Mouse (Mus musculus): ENCODE measurements around the gene Fam172a. TPM values are rescaled to one million over a fixed set of nuclear protein-coding genes. Genes with fewer than 3 reads are reported as not detected.

Gene Fam172a
- polyA plus RNA-seq, 1 experiment from 2014 or later = 7.7 TPM

DNA sequence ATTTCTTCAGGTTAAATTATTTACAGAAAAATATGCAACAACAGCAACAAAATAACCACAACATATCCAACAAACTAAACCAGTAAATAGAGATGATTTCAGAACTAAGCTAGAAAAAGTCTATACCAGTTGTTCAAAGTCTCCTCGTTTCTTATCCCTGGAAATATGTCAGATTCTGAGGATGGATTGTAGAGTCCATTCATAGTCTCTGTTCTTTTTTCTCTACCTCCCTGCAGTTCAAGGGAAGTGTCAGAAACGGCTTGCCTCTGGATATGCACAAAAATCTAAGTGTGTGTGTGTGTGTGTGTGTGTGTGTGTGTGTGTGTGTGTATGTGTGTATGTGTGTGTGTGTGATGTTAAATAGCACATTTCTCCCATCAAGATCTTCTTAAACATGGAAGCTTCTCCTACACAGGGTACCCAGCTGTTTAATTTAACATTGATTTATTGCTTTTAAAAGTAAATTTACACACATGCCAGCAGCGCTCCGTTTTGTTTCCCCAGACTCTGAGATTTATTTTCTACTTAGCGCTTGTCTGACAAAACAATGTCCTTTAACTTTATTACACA, 475.6 kb downstream of the Fam172a start:
- ATAC-seq (ENCODE audit: low read depth) = no peak
- Histone ChIP-seq H3K4me3 (ENCODE audit: low read depth, low read length) (no peak overlapping the region), H3K36me3 (ENCODE audit: control insufficient read depth, insufficient read depth) (no peaks in the 10 kb centered on the region), H3K27ac (ENCODE audit: low read length) (no peak overlapping the region), H3K4me1 (ENCODE audit: control insufficient read depth, low read depth, low read length) (no peaks in the 10 kb centered on the region), H3K27me3 (ENCODE audit: control insufficient read depth, insufficient read depth, low read depth, low read length) (peaks cover 67% of the 10 kb centered on the region), H3K9ac (ENCODE audit: low read depth, low read length) (no peak overlapping the region), H3K9me3 (replicated peaks; ENCODE audit: control insufficient read depth, low read length) (no peaks in the 10 kb centered on the region), H3K4me2 (ENCODE audit: low read depth, low read length) (no peak overlapping the region)
- WGBS (ENCODE audit: insufficient replicate concordance) = 8% methylated on average over 5 of the region's 5 CpGs

DNA sequence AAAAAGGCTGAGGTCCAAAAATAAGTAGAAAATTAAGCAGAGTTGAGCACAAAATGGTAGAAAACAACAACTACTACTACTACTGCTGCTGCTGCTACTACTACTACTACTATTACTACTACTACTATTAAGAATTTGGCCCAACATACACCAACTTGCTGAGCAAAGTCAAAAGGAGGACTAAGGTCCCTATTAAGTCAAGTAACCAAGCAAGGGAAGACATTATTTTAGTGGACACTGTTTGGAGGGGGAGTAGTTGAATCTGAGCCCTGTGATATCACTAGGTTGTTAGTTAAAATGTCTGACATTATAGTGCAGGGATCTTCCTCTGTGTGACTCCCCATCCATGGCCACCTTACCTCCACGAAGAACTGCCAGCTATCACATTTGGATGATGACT, 476.2 kb downstream of the Fam172a start:
- Histone ChIP-seq H3K4me3 (ENCODE audit: low read depth, low read length) (no peak overlapping the region), H3K9me3 (replicated peaks; ENCODE audit: control insufficient read depth, low read length) (no peaks in the 10 kb centered on the region), H3K4me1 (ENCODE audit: control insufficient read depth, low read depth, low read length) (no peaks in the 10 kb centered on the region), H3K4me2 (ENCODE audit: low read depth, low read length) (no peak overlapping the region), H3K9ac (ENCODE audit: low read depth, low read length) (no peak overlapping the region), H3K27ac (ENCODE audit: low read length) (no peak overlapping the region), H3K36me3 (ENCODE audit: control insufficient read depth, insufficient read depth) (no peaks in the 10 kb centered on the region), H3K27me3 (ENCODE audit: control insufficient read depth, insufficient read depth, low read depth, low read length) (peaks cover 68% of the 10 kb centered on the region)
- WGBS (ENCODE audit: insufficient replicate concordance) = 0% methylated on average over 1 of the region's 1 CpGs
- ATAC-seq (ENCODE audit: low read depth) = no peak

DNA sequence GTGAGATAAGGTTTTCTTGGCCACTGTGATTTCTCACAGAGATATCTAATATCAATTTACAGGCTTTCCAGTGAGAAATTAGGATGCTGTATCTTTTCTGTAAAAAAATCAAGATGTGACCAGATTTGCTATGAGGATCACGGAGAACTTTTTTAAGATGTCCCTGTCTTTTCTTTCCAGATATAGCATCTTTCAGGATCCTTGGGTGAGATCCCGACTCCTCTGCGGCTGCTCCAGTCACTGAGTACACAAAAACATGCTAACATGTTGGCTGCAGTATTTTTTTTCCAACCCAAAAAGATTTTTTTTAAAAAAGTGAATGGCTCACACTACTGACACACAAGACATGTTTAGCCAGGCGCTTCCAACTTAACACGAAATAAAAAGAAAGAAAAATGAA, 476.9 kb downstream of the Fam172a start:
- WGBS (ENCODE audit: insufficient replicate concordance) = 6% methylated on average over 5 of the region's 5 CpGs
- no peak overlapping the region for H3K9ac ChIP-seq (ENCODE audit: low read depth, low read length)
- no peak for ATAC-seq (ENCODE audit: low read depth)
- no peaks in the 10 kb centered on the region for H3K9me3 ChIP-seq (replicated peaks; ENCODE audit: control insufficient read depth, low read length)
- peaks cover 72% of the 10 kb centered on the region for H3K27me3 ChIP-seq (ENCODE audit: control insufficient read depth, insufficient read depth, low read depth, low read length)
- no peak overlapping the region for H3K4me3 ChIP-seq (ENCODE audit: low read depth, low read length)
- H3K36me3 ChIP-seq (ENCODE audit: control insufficient read depth, insufficient read depth) = no peaks in the 10 kb centered on the region
- H3K4me2 ChIP-seq (ENCODE audit: low read depth, low read length) = no peak overlapping the region
- H3K4me1 ChIP-seq (ENCODE audit: control insufficient read depth, low read depth, low read length) = no peaks in the 10 kb centered on the region
- H3K27ac ChIP-seq (ENCODE audit: low read length) = no peak overlapping the region

- WGBS (ENCODE audit: insufficient replicate concordance) = 4% methylated on average over 38 of the region's 38 CpGs
- no peak for ATAC-seq (ENCODE audit: low read depth)
- no peaks in the 10 kb centered on the region for H3K9me3 ChIP-seq (replicated peaks; ENCODE audit: control insufficient read depth, low read length)
Measured at GRCm38 (mm10) chr13:78179312-78180097, 477.7 kb downstream of the Fam172a start.

GRCm38 (mm10) chr13:78180261-78180660, 478.4 kb downstream of the Fam172a start:
- no peaks in the 10 kb centered on the region for H3K4me1 ChIP-seq (ENCODE audit: control insufficient read depth, low read depth, low read length)
- H3K4me2 ChIP-seq (ENCODE audit: low read depth, low read length) = no peak overlapping the region
- ATAC-seq (ENCODE audit: low read depth) = no peak
- WGBS (ENCODE audit: insufficient replicate concordance) = 15% methylated on average over 3 of the region's 3 CpGs
- H3K27ac ChIP-seq (ENCODE audit: low read length) = no peak overlapping the region
- no peaks in the 10 kb centered on the region for H3K36me3 ChIP-seq (ENCODE audit: control insufficient read depth, insufficient read depth)
- H3K4me3 ChIP-seq (ENCODE audit: low read depth, low read length) = no peak overlapping the region
- H3K9ac ChIP-seq (ENCODE audit: low read depth, low read length) = no peak overlapping the region
- no peaks in the 10 kb centered on the region for H3K9me3 ChIP-seq (replicated peaks; ENCODE audit: control insufficient read depth, low read length)
- H3K27me3 ChIP-seq (ENCODE audit: control insufficient read depth, insufficient read depth, low read depth, low read length) = peaks cover 76% of the 10 kb centered on the region

More at GRCm38 (mm10) chr13:78179312-78180097, 477.7 kb downstream of the Fam172a start:
- H3K27ac ChIP-seq (ENCODE audit: low read length) = no peak overlapping the region
- peaks cover 74% of the 10 kb centered on the region for H3K27me3 ChIP-seq (ENCODE audit: control insufficient read depth, insufficient read depth, low read depth, low read length)
- H3K4me2 ChIP-seq (ENCODE audit: low read depth, low read length) = no peak overlapping the region
- H3K36me3 ChIP-seq (ENCODE audit: control insufficient read depth, insufficient read depth) = no peaks in the 10 kb centered on the region
- H3K9ac ChIP-seq (ENCODE audit: low read depth, low read length) = no peak overlapping the region
- no peaks in the 10 kb centered on the region for H3K4me1 ChIP-seq (ENCODE audit: control insufficient read depth, low read depth, low read length)
- H3K4me3 ChIP-seq (ENCODE audit: low read depth, low read length) = no peak overlapping the region

DNA sequence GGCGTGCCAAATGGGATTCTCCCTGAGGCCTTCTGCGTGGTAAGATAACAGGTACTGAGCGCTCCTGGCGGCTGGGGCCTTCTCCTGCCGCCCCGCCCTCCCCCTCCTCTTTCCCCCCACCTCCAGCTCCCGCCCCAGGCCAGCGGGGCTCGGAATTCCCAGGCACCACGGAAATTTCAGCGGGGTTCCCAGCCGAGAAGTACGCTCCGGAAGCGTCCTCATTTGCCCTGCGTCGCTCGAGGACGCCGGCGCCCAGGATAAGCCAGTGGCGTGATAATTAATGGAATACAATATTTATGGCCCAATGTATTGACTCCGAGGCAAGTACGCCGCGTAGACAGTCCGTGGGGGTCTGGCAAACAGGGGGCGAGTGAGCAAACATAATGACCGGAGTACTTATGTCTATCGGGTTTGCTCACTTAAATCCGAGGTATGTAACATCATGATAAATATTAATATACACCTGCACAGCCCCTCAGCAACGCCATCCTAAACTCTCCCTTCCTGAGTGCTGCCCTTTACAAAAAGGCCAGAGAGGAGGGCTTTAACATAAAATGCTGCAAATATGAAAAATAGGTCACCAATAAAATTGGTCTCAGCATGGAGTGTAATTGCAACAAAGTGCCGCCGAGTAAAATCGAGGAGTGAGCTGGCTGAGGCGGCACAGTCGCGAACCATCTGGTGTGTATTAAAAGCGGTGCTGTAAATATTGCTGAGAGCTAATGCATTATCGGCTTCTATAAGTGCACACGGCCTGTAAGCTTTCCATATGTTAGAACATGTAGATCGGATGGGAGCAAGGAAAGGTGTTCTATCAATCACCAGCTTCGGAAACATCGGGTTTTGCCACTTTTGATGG, 479.5 kb downstream of the Fam172a start:
- no peaks in the 10 kb centered on the region for H3K9me3 ChIP-seq (replicated peaks; ENCODE audit: control insufficient read depth, low read length)
- H3K4me2 ChIP-seq (ENCODE audit: low read depth, low read length) = no peak overlapping the region
- H3K9ac ChIP-seq (ENCODE audit: low read depth, low read length) = no peak overlapping the region
- no peaks in the 10 kb centered on the region for H3K36me3 ChIP-seq (ENCODE audit: control insufficient read depth, insufficient read depth)
- no peak overlapping the region for H3K27ac ChIP-seq (ENCODE audit: low read length)
- ATAC-seq (ENCODE audit: low read depth) = no peak
- no peak overlapping the region for H3K4me3 ChIP-seq (ENCODE audit: low read depth, low read length)
- WGBS (ENCODE audit: insufficient replicate concordance) = 2% methylated on average over 44 of the region's 44 CpGs
- no peaks in the 10 kb centered on the region for H3K4me1 ChIP-seq (ENCODE audit: control insufficient read depth, low read depth, low read length)
- peaks cover 80% of the 10 kb centered on the region for H3K27me3 ChIP-seq (ENCODE audit: control insufficient read depth, insufficient read depth, low read depth, low read length)

DNA sequence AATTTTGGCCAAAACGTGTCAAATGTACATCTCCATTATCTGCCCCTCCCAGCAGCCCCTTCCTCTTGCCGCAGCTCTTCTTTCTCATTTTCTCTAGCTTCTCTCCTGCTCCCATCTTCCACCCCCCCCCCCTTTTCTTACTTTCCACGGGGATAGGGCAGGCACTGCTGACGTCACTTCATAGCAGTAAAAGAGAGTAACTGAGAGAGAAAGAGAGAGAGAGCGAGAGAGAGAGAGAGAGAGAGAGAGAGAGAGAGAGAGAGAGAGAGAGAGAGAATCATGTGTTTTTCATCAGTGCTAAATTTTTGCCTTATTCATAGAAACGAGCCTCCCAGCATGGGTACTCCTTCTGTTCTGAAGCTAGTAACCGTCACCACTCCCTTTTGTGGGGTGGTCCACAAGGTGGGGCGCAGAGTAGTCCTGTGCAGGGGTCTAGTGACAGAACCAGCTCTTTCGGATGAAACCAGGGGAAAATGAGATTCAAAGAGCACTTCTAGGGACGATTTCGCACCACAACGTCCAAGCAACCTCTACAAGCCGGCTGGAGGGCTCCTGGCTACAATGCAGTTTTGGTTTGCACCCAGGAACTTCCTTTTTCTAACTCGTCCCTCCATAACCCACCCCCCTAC, 480.2 kb downstream of the Fam172a start:
- Histone ChIP-seq H3K4me1 (ENCODE audit: control insufficient read depth, low read depth, low read length) (no peaks in the 10 kb centered on the region), H3K36me3 (ENCODE audit: control insufficient read depth, insufficient read depth) (no peaks in the 10 kb centered on the region), H3K27ac (ENCODE audit: low read length) (no peak overlapping the region), H3K9me3 (replicated peaks; ENCODE audit: control insufficient read depth, low read length) (no peaks in the 10 kb centered on the region), H3K4me3 (ENCODE audit: low read depth, low read length) (no peak overlapping the region), H3K27me3 (ENCODE audit: control insufficient read depth, insufficient read depth, low read depth, low read length) (peaks cover 85% of the 10 kb centered on the region), H3K4me2 (ENCODE audit: low read depth, low read length) (no peak overlapping the region), H3K9ac (ENCODE audit: low read depth, low read length) (no peak overlapping the region)
- WGBS (ENCODE audit: insufficient replicate concordance) = 1% methylated on average over 14 of the region's 14 CpGs
- ATAC-seq (ENCODE audit: low read depth) = no peak

GRCm38 (mm10) chr13:78183004-78183403, 481.2 kb downstream of the Fam172a start:
- Histone ChIP-seq H3K27me3 (ENCODE audit: control insufficient read depth, insufficient read depth, low read depth, low read length) (peaks cover 88% of the 10 kb centered on the region), H3K4me2 (ENCODE audit: low read depth, low read length) (no peak overlapping the region)

More at GRCm38 (mm10) chr13:78183004-78183403, 481.2 kb downstream of the Fam172a start:
- no peak for ATAC-seq (ENCODE audit: low read depth)
- no peak overlapping the region for H3K9ac ChIP-seq (ENCODE audit: low read depth, low read length)
- no peak overlapping the region for H3K4me3 ChIP-seq (ENCODE audit: low read depth, low read length)
- H3K27ac ChIP-seq (ENCODE audit: low read length) = no peak overlapping the region
- no peaks in the 10 kb centered on the region for H3K9me3 ChIP-seq (replicated peaks; ENCODE audit: control insufficient read depth, low read length)
- no peaks in the 10 kb centered on the region for H3K36me3 ChIP-seq (ENCODE audit: control insufficient read depth, insufficient read depth)
- WGBS (ENCODE audit: insufficient replicate concordance) = 4% methylated on average over 5 of the region's 5 CpGs
- H3K4me1 ChIP-seq (ENCODE audit: control insufficient read depth, low read depth, low read length) = no peaks in the 10 kb centered on the region
